Mouse (Mus musculus) megakaryocyte, embryonic 14.5 days (primary cell): Measurements from ENCODE around the gene Ube2r2.

ENCODE experiments used
- FLI1 ChIP-seq: IDR thresholded peaks from 2 replicates; pipeline ENCODE4 v1.6.1; 2012; ENCODE audit warnings: low read length, inconsistent platforms, mixed read lengths
- GATA1 ChIP-seq: IDR thresholded peaks from 3 replicates; pipeline ENCODE4 v1.6.1; 2012; ENCODE audit warnings: mixed read lengths, low read length, inconsistent platforms, borderline replicate concordance

GRCm38 (mm10) chr4:41086947-41087346 lies 48.6 kb upstream of the Ube2r2 start:
- no peak for TF ChIP-seq GATA1
- no peak for TF ChIP-seq FLI1
